Mouse (Mus musculus) E14TG2a.4 (cell line): ENCODE measurements around the gene Sik3.

Experiments used
- H3K27me3 ChIP-seq: 2 replicates; pipeline ENCODE4 v1.6.1; 2014; ENCODE audit warnings: low read length, control low read depth; ENCODE audit not compliant: insufficient read depth
- H3K36me3 ChIP-seq: 2 replicates; pipeline ENCODE4 v1.6.1; 2014; ENCODE audit warnings: low read length, control low read depth; ENCODE audit not compliant: insufficient read depth
- H3K4me1 ChIP-seq: replicated peaks from 2 replicates; pipeline ENCODE4 v1.6.1; 2014; ENCODE audit warnings: low read depth, low read length, control low read depth
- H3K4me3 ChIP-seq: replicated peaks from 2 replicates; pipeline ENCODE4 v1.5.1; 2014; ENCODE audit warnings: mild to moderate bottlenecking, low read length
- H3K9me3 ChIP-seq: 2 replicates; pipeline ENCODE4 v1.6.1; 2014; ENCODE audit warnings: low read length, control low read depth
- CTCF ChIP-seq: conservative IDR thresholded peaks from 2 replicates; pipeline ENCODE4 v1.5.1; 2014; ENCODE audit warnings: low read length
- NANOG ChIP-seq: IDR thresholded peaks from 2 replicates; pipeline ENCODE4 v1.6.1; 2014; ENCODE audit warnings: borderline replicate concordance, low read length, mixed read lengths
- POU5F1 ChIP-seq: IDR thresholded peaks from 2 replicates; pipeline ENCODE4 v1.6.1; 2014; ENCODE audit warnings: low read length, borderline replicate concordance

Gene Sik3

DNA sequence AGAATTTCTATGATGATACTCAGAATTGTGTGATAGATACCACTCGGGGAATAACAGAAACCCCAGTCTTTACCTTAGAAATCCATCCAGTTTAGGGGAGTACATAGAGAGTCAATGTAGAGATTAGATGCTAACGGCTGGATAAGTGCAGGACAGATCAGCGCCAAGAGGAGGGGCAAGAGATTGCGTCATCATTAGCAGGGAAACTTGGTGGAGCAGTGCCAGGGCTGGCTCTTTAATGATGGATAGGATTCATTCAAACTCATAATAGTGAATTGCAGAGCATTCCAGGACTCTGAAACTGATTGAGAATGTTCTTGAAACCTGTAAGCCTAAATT lies 27.4 kb upstream of the Sik3 start:
- peaks cover 9% of the 10 kb centered on the region for H3K36me3 ChIP-seq
- peak overlapping the region; percentile 84 for H3K4me3 ChIP-seq
- no peaks in the 10 kb centered on the region for H3K9me3 ChIP-seq
- no peaks in the 10 kb centered on the region for H3K27me3 ChIP-seq
- TF ChIP-seq POU5F1 (no peak), NANOG (no peak), CTCF (no peak)
- H3K4me1 ChIP-seq = peaks cover 44% of the 10 kb centered on the region

DNA sequence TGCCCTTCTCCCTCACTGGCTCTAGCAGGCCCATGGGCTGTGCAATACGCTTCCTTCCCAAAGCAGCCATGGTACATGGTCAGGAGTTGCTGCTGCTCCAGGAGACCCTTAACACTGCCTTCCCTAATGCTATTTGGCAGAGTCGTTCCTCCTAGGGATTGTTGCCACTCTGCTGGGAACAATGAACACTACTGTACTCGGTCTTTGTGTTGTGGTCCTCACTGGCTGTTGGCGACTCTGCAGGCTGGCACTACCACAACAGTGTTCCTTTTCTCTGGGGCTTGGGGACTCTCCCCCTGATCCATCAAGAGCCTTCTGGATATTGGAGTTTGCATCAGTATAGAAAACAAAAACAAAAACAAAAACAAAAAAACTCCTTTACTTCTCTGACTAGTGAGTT lies 13.6 kb upstream of the Sik3 start:
- Histone ChIP-seq H3K4me3 (no peak overlapping the region), H3K9me3 (no peaks in the 10 kb centered on the region), H3K27me3 (no peaks in the 10 kb centered on the region), H3K4me1 (no peaks in the 10 kb centered on the region), H3K36me3 (no peaks in the 10 kb centered on the region)
- no peak for TF ChIP-seq NANOG
- no peak for TF ChIP-seq POU5F1
- no peak for TF ChIP-seq CTCF

DNA sequence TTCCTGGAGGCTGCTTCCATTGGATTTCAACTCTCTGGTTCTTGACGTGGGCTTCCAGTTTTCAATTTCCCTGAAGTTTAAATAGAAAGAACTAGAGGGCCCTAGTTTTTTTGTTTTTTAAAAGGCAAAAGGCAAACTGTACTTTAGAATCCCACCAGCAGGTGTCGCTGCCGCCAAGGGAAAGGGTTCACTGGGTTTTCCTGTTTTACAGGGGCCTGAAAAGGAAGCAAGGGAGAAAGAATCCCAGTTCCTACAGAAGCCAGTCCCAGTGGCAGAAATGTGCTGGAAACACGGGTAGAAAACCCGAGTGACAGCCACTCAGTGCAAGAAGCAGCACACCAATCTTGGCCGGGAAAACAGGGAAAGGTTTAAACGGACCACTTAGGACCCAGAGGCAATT lies 8.9 kb upstream of the Sik3 start:
- peaks cover 10% of the 10 kb centered on the region for H3K4me1 ChIP-seq
- peak; percentile 69 for TF ChIP-seq CTCF
- TF ChIP-seq NANOG = no peak
- no peak overlapping the region for H3K4me3 ChIP-seq
- no peaks in the 10 kb centered on the region for H3K36me3 ChIP-seq
- no peaks in the 10 kb centered on the region for H3K27me3 ChIP-seq
- H3K9me3 ChIP-seq = no peaks in the 10 kb centered on the region

DNA sequence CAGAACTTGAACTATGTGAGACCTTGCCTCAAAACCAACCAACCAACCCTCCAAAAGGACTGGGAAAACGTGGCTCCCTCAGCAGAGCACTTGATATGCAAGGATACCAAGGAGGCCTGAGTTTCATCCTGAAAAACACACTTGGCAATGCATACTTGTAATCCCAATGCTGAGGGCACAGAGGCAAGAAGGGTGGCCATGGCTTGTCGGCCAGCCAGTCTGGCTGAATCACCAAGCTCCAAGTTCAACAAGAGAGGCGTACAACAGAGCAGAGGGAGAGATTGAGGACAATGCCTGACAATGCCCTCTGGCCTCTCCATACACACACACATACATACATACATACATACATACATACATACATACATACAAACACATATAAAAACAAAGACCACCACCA lies 8.1 kb upstream of the Sik3 start:
- H3K4me3 ChIP-seq = no peak overlapping the region
- no peaks in the 10 kb centered on the region for H3K9me3 ChIP-seq
- no peaks in the 10 kb centered on the region for H3K27me3 ChIP-seq
- H3K4me1 ChIP-seq = peaks cover 18% of the 10 kb centered on the region
- H3K36me3 ChIP-seq = no peaks in the 10 kb centered on the region
- TF ChIP-seq CTCF = no peak
- TF ChIP-seq NANOG = no peak
- no peak for TF ChIP-seq POU5F1

GRCm38 (mm10) chr9:46006224-46006623 lies 6.4 kb upstream of the Sik3 start:
- peaks cover 33% of the 10 kb centered on the region for H3K4me1 ChIP-seq
- no peak overlapping the region for H3K4me3 ChIP-seq
- no peaks in the 10 kb centered on the region for H3K27me3 ChIP-seq
- H3K36me3 ChIP-seq = no peaks in the 10 kb centered on the region
- H3K9me3 ChIP-seq = no peaks in the 10 kb centered on the region
- no peak for TF ChIP-seq POU5F1
- no peak for TF ChIP-seq CTCF

- Histone ChIP-seq H3K36me3 (no peaks in the 10 kb centered on the region), H3K9me3 (no peaks in the 10 kb centered on the region), H3K4me3 (no peak overlapping the region), H3K27me3 (no peaks in the 10 kb centered on the region), H3K4me1 (peaks cover 52% of the 10 kb centered on the region)
- TF ChIP-seq NANOG (no peak), CTCF (no peak), POU5F1 (no peak)
Observed at GRCm38 (mm10) chr9:46008931-46009668, 3.5 kb upstream of the Sik3 start.

DNA sequence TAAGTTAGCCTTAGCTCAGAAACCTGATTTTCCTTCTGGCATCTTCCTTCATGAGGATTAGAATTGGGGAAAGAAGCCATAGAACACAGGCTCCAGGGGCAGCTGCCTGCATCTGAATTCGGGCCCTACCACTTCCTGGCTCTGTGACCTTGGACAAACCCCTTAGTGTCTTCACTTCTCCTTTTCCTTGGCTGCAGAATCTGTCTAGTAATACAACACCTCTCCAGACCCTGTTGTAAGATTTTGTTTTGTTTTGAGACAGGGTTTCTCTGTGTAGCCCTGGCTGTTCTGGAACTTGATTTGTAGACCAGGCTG lies 3.0 kb upstream of the Sik3 start:
- Histone ChIP-seq H3K27me3 (no peaks in the 10 kb centered on the region), H3K9me3 (no peaks in the 10 kb centered on the region), H3K4me1 (peaks cover 58% of the 10 kb centered on the region), H3K36me3 (no peaks in the 10 kb centered on the region), H3K4me3 (no peak overlapping the region)
- no peak for TF ChIP-seq POU5F1
- no peak for TF ChIP-seq NANOG
- TF ChIP-seq CTCF = no peak

DNA sequence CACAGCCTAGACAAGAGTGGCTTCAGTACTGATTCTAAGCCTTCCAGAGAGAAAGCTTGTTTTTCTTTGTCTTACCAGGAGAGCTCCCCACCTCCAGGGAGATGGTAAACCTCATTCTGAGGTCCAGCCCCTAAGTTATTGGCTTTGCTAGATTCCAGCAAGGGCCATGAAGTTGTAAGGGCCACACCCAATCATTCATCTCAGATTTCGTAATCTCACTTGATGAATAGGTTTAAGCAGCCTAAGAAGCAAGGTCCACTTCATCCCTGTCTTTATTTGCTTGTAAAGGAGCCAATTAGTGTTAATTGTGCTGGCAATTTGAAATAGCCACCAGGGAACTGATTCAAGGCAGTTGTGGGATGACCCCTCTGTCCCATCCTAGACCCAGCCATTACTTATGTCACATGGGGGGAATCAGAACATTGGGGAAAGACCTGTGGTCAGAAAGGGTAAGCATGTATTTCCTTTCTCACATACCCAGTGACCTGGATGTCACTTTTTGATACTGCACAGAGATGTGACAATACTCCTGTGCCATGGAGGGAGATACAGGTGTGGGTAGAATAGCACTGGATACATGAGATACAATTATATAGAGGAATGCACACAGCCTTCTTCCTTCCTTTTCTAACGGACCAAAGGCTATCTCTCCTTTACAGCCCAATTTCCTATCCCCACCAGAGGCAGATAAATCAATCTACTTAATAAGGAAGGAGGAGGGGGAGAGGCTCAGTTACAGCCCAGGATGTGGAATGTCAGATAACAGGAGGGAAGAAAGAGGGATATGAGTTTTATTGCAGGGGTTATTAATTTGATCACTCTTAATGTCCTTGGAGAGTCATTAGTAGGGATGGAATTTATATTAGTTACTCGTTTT lies 1.3 kb upstream of the Sik3 start:
- peaks cover 72% of the 10 kb centered on the region for H3K4me1 ChIP-seq
- no peaks in the 10 kb centered on the region for H3K27me3 ChIP-seq
- peak overlapping the region; percentile 97 for H3K4me3 ChIP-seq
- H3K36me3 ChIP-seq = no peaks in the 10 kb centered on the region
- no peaks in the 10 kb centered on the region for H3K9me3 ChIP-seq
- TF ChIP-seq NANOG = no peak
- TF ChIP-seq POU5F1 = no peak
- no peak for TF ChIP-seq CTCF

- H3K27me3 ChIP-seq = no peaks in the 10 kb centered on the region
- TF ChIP-seq CTCF (no peak), NANOG (peak; percentile 20; the same call in 1 of the 2 replicates)
Observed at GRCm38 (mm10) chr9:46013009-46013586, 478 bp downstream of the Sik3 start.

More at GRCm38 (mm10) chr9:46013009-46013586, 478 bp downstream of the Sik3 start:
- peak overlapping the region; percentile 97 for H3K4me3 ChIP-seq
- peaks cover 81% of the 10 kb centered on the region for H3K4me1 ChIP-seq
- peaks cover 2% of the 10 kb centered on the region for H3K36me3 ChIP-seq
- no peaks in the 10 kb centered on the region for H3K9me3 ChIP-seq
